Mouse (Mus musculus) CD4-positive naive resting alpha-beta T cell, adult 76 days (primary cell): ENCODE results near the gene B230104I21Rik. TPM values are rescaled to one million over a fixed set of nuclear protein-coding genes. Genes with fewer than 3 reads are reported as not detected.

Source experiments
- total RNA-seq: library from RNA; stranded (reverse); gene quantifications from one replicate; pipeline ENCODE4 v1.2.4, GENCODE M21; 2023

B230104I21Rik gene
- not detected for total RNA-seq

GRCm38 (mm10) chr4:154335761-154336160 is at the start of gene B230104I21Rik:
Gene B230104I21Rik, plus strand, starts transcription at chr4:154336127.

GRCm38 (mm10) chr4:154301466-154301881 is 34.5 kb upstream of the B230104I21Rik start, which contains the start of gene Arhgef16:
Gene Arhgef16, minus strand, starts transcription at chr4:154301676.

Other genes with a start within 250 kb of the B230104I21Rik start
- gene Trp73, start 195.9 kb upstream of the B230104I21Rik start, total RNA-seq = not detected
- gene Wrap73, start 193.8 kb upstream of the B230104I21Rik start, total RNA-seq = 17.9 TPM
- 177 TPM for gene Tprgl, start 175.5 kb upstream of the B230104I21Rik start, total RNA-seq
- 0.09 TPM for gene Megf6, start 165.4 kb upstream of the B230104I21Rik start, total RNA-seq
- gene Arhgef16, start 34.5 kb upstream of the B230104I21Rik start, total RNA-seq = not detected